Mouse (Mus musculus) embryo, embryonic 9.5 days (tissue): ENCODE measurements around the gene Magix.

Experiments
- DNase-seq: peaks from one replicate; pipeline ENCODE4 v3.0.0-alpha.2; 2017; ENCODE audit errors: extremely low spot score

Magix gene

DNA sequence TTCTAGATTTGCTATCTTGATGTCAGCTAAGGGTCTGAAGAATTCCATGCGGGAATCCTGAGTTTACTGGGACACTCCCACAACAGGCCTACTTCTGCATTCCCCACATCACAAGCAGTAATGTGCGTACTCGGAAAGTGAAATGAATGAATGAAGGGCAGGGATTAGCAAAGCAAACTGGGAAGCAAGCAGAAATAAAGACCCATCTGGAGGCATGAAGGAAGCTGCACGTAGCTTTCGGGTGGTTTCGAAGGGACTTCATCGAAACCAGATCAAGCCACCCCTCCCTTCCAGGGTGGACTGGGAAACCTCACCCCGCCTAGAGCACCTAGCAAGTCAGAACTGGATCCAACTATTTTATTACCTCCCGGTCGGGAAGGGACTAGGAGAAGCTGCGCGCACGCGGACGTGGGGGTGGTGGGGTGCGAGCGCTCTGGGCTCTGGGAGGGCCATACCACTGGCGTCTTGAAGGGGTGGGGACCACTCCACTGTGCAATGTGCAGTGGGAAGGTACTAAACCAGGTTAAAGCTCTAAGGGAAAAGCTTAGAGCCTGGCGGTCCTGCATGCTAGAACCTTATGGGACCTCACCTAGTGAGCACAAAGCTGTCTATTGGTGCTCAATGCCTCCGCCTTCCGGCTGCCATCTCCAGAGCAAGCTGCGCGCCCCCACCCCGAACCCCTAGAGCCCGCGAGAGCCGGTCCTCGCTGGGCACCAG lies 6.6 kb downstream of the Magix start:
- peak; percentile 22 for DNase-seq

DNA sequence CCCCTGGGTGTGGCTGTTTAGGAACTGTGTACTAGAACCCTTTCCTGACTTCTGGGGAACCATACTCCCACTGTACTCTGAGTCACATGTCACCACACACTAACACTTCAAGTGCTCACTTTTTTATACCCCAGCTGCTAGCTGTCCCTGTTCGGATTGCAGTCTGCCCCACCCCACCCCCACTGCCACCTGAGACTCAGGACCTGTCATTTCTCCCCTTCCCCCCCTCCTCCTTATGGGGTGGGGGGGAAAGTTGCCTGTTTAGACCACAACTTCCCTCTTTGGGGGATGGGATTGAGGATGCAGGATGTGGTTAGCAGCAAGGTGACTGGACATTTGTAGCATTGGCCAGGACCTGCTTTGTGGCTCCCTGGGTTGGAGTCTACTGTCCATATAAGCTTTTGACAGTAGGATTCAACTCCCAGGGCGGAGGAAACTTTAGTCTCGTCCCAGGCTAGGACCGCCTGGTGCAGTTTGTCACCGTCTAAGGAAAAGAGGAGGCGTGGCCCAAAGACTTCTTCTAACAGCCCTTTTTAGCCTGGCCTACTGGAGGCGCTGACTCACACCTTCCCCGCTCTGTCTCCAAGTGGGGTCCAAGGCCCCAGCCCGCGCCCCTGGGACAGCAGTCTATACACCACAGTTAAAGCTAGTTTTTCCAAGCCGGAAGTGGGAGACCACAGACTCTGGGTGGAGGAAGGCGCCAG lies 7.3 kb downstream of the Magix start:
- no peak for DNase-seq

DNA sequence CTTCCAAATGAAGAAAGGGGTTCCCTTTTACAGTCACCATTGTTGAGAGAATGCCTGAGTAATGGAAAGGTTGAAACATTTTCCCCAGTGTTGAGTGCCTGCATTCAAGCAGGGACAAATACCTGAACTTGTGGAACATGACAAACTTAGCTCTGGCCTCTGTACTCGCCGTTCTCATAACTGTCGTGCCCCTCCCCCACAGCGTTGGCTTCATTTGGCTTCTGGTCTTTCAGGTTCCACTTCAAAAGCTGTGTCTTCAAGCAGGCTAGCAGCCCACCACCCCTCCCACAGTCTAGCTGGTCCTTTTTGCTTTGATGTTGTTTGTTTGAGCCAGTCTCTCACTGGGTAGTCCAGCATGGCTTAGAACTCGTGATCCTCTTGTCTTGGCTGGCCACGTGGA lies 8.3 kb downstream of the Magix start:
- no peak for DNase-seq

- DNase-seq, result peak; percentile 28
Measured at GRCm38 (mm10) chrX:7670921-7671623, 10.0 kb downstream of the Magix start, which contains the start of gene Plp2. Gene Plp2, minus strand, starts transcription at chrX:7671390.

- DNase-seq, result peak; percentile 54
Measured at GRCm38 (mm10) chrX:7670390-7670881, 10.6 kb downstream of the Magix start.

- DNase-seq, result no peak
Measured at GRCm38 (mm10) chrX:7665739-7666502, 15.1 kb downstream of the Magix start.

GRCm38 (mm10) chrX:7664791-7665190 lies 16.3 kb downstream of the Magix start:
- DNase-seq, result no peak

DNA sequence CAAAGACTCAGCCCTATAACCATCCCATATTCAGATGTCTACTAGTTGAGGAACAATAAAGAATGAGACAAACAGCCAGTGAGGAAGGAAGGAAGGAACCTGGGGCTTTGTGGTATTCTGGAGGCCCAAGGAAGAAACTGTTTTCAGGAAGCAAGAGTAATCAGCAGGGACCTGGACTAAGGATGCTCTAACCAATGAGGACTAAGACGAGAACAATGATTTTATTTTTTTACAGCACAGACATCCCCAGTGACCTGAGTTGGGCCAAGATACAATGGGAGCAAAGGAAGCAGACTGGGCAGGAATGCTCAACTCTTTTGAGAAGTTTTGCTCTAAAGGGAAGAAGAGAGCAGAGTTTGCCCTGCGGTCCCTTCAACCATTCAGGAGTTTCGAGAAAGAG lies 18.1 kb downstream of the Magix start:
- DNase-seq, result no peak

DNA sequence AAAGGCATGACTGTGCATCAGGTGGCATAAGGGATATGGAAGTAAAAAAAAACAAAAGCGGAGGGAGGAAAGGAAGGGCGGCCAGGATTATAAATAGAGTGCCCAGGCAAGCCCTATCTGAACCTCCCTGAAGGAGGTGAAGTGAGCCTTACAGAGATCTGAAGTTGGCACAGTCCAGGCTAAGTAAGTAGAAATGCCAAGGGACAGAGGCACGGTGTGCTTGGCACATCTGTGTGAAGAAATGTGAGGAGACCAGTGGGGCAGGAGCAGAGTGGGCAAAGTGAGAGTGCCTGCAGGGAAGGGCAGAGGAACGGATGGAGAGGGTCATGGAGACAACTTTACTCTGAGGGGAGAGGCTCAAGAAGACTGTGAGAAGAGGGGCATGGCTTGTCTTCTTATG lies 20.0 kb downstream of the Magix start:
- no peak for DNase-seq

DNA sequence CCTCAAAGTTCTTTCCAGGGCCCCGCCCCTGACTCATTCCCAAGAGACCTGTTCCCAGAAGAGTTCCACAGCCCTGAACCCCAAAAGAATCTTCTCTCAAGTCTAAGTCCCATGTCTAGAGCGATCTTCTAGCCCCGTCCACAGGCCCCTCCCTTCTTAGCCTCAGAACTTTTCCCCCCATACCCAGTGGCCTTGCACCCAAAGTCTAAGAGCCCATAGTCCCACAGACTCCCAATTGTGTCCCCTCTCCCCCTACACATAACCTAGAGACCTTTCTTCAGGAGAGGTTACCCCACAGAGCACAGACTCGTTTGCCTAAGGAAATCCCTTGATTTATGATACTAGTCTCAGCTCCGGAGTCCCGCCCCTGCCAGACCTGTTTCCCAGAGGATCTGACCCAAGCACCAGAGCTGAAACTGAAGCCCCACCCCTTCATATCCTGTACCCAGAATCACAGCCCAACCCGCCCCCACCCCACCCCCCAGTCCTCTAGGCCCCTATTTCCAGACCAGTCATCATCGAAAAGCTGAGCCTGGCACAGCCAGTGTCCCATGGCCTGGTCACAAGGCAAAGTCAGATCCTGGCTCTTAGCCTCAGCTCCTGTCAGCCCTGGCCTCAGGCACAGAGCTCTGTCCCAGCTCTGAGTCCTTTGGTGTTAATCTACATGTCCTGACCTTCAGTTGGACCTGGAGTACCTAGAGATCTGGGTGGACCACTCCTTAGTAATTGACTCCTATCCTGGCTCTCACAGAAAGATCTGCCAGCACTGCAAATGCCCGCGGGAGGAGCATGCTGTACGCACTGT lies 22.1 kb downstream of the Magix start:
- no peak for DNase-seq

- peak; percentile 63 for DNase-seq
Measured at GRCm38 (mm10) chrX:7658031-7658784, 22.8 kb downstream of the Magix start.

DNA sequence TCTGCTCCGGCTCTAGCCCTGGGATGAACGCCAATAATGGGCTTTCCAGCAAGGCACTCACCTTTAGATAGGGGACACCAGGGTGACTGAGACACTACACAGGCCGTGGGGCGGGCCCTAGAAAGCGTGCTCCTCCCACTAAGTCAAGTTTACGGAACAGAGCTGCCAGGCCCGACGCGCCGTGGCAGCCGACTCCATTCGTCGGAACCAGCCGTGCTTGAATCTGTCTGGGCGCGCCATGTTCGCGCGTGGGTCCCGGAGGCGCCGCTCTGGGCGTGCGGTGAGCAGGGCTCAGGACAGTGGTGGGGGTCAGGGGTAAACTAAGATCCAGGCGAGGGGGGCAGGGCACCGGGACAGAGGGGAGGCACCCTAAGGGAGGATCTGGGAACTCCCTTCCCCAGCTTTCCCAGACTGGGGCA lies 23.8 kb downstream of the Magix start, which contains the start of gene Prickle3:
Prickle3 (plus strand) TSS at position 40 of the 419 bp plus-strand sequence.
- no peak for DNase-seq

- DNase-seq, result peak; percentile 77
Measured at GRCm38 (mm10) chrX:7648671-7649304, 32.3 kb downstream of the Magix start.

- peak; percentile 60 for DNase-seq
Measured at GRCm38 (mm10) chrX:7645349-7645748, 35.7 kb downstream of the Magix start.

DNA sequence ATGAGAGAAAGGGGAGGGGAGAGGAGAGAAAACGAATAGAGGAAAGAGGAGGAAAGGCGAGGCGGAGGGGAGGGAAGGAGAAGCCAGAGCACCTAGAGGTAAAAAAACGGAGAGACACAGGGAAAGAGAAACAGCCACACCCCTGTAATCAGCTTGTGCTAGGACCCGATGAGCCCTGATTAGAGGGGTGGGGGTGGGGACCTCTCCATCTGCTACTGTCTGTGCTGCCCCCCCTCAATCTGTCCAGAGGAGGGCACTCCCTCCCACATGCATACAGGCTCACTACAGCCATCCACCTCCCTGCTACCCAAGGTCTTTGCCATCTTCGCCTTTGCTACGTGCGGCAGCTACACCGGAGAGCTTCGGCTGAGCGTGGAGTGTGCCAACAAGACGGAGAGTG lies 40.3 kb downstream of the Magix start:
- no peak for DNase-seq

DNA sequence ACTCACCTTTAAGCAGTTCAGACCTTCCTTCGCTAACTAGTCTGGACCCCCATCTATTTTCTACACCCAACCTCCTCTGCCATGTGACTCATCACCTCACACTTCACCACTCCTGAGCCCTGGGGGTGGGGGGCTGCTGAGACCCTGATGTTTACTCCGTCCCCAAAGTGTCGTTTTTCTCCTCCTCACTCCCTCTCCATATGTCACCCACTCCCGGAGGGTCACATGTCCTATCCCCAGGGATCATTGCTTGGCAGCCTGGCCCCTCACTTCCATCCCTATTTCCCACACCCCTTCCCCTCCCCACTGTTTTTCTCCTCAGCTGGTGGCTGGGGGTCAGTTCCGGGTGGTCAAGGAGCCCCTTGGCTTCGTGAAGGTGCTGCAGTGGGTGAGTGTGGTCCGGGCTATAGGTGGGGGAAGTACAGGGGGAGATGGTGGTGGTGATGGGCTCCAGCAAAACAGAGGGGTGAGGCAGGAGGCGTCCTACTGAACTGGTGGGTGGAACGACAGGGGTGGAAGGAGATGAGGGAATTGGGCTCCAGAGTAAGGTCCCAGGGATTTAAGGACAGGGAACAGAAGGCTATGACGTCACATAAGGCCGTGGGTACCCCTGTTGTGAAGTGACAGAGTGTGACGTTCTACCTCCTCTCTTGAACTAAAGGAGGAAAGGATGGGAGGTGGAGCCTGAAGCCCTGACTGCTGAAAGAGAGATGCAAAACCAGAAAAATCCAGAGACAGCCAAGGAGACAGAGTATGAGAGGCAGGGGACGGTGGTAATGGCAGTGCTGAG lies 41.3 kb downstream of the Magix start:
- DNase-seq, result no peak

GRCm38 (mm10) chrX:7638401-7639091 lies 42.5 kb downstream of the Magix start, which contains the start of gene Syp:
Gene Syp, plus strand, starts transcription at chrX:7638471.
- DNase-seq, result peak; percentile 89

- DNase-seq, result no peak
Measured at GRCm38 (mm10) chrX:7635101-7635500, 46.0 kb downstream of the Magix start.
